Mouse (Mus musculus): ENCODE measurements at regions not wholly inside any gene's neighbourhood (a gene's known extent, or its start where the extent isn't known, plus 50 kb on each side); places are given as distances from the start of the nearest gene placed in this dataset. TPM values are rescaled to one million over a fixed set of nuclear protein-coding genes. Genes with fewer than 3 reads are reported as not detected.

GRCm38 (mm10) chr7:77771711-77772449 lies 965.9 kb downstream of the Ntrk3 start:
- H3K27me3 ChIP-seq (ENCODE audit: low read depth, poor library complexity, severe bottlenecking), result no peaks in the 10 kb centered on the region
- WGBS, result 70% methylated on average over 11 of the region's 11 CpGs
- no peaks in the 10 kb centered on the region for H3K36me3 ChIP-seq
- peaks cover 9% of the 10 kb centered on the region for H3K4me1 ChIP-seq
- no peaks in the 10 kb centered on the region for H3K9me3 ChIP-seq (replicated peaks)
- H3K4me3 ChIP-seq, result no peak overlapping the region
- peak; percentile 43 for DNase-seq (ENCODE audit: low spot score)
- H3K27ac ChIP-seq (replicated peaks), result no peak overlapping the region

- WGBS, result 77% methylated on average over 4 of the region's 4 CpGs
- Histone ChIP-seq H3K36me3 (no peaks in the 10 kb centered on the region), H3K27me3 (ENCODE audit: low read depth, poor library complexity, severe bottlenecking) (no peaks in the 10 kb centered on the region), H3K4me3 (no peak overlapping the region), H3K4me1 (no peaks in the 10 kb centered on the region), H3K27ac (replicated peaks) (no peak overlapping the region), H3K9me3 (replicated peaks) (no peaks in the 10 kb centered on the region)
- no peak for DNase-seq (ENCODE audit: low spot score)
These were observed 998.6 kb downstream of the Ntrk3 start for GRCm38 (mm10) chr7:77738996-77739765.

Small RNAs in the stretch of these regions (microRNA-seq; reads per million reads assigned to microRNA genes)
- gene Gm44358, result not detected
